Mouse (Mus musculus): ENCODE results near the gene Wdr49. TPM values are rescaled to one million over a fixed set of nuclear protein-coding genes. Genes with fewer than 3 reads are reported as not detected.
A peak's percentile ranks its signal among the peaks of the same experiment; 100 is the strongest.

Gene Wdr49
- not detected in 2 replicates for polyA plus RNA-seq (2016; fragmentation: Nextera tagmentation; extraction: Ambion mirVana)

DNA sequence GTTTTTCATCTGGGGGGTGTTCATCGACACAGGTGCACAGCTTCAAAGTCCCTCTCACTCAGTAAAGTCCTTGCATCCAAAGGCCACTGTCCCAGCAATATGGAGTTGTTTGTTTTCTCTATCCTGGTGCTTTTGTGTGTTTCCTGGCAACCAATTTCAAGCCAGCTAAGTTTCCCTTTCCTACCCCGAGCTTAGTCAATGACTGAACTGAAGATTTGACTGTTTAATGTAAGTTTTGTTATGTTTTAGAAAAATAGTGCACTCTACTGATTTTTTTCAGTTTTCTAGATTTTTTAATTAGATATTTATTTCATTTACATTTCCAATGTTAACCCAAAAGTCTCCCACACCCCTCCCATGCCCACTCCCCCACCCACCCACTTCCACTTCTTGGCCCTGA is at the start of gene Wdr49:
TSS of gene Wdr49 (minus strand) at position 101 of the 400 bp plus-strand sequence.
- Histone ChIP-seq H3K36me3 (no peaks in the 10 kb centered on the region), H3K27ac (no peak within 1 kb of the TSS), H3K4me3 (no peak within 1 kb of the TSS), H3K4me2 (no peak within 1 kb of the TSS), H3K4me1 (no peaks in the 10 kb centered on the region), H3K9me3 (replicated peaks) (no peaks in the 10 kb centered on the region), H3K9ac (no peak within 1 kb of the TSS), H3K27me3 (replicated peaks) (no peaks in the 10 kb centered on the region)
- no peak for ATAC-seq
- WGBS (ENCODE audit: insufficient replicate concordance), result 44% methylated on average over 2 of the region's 2 CpGs

DNA sequence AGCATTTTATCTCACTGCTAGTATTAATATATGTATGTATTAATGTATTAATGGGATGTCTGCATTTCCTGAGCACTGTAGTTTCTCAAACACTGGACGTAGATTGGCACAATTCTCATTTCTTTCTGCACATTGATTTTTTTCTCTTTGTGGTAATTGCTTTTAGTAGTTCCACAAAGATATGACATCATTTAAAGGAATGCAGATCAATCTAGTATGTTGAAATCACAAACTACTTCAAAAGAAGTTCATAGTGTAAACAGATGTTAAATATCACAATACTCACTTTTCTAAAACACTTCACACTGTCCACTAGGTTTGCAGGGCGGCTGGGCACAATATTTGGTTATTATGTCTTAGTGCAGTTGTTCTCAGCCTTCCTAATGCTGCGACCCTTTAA is 49.1 kb upstream of the Wdr49 start:
- Histone ChIP-seq H3K9ac (no peak overlapping the region), H3K27ac (no peak overlapping the region), H3K4me2 (no peak overlapping the region), H3K4me3 (no peak overlapping the region), H3K36me3 (peaks cover 28% of the 10 kb centered on the region), H3K27me3 (replicated peaks) (no peaks in the 10 kb centered on the region), H3K4me1 (peaks cover 21% of the 10 kb centered on the region), H3K9me3 (replicated peaks) (no peaks in the 10 kb centered on the region)
- ATAC-seq, result no peak
- WGBS (ENCODE audit: insufficient replicate concordance), result 91% methylated on average over 3 of the region's 3 CpGs

GRCm38 (mm10) chr3:75522527-75522926 is 40.6 kb upstream of the Wdr49 start:
- Histone ChIP-seq H3K4me3 (no peak overlapping the region), H3K4me1 (no peaks in the 10 kb centered on the region), H3K4me2 (no peak overlapping the region), H3K36me3 (peaks cover 68% of the 10 kb centered on the region), H3K9ac (no peak overlapping the region), H3K27me3 (replicated peaks) (no peaks in the 10 kb centered on the region), H3K9me3 (replicated peaks) (no peaks in the 10 kb centered on the region), H3K27ac (no peak overlapping the region)
- 83% methylated on average over 1 of the region's 1 CpGs for WGBS (ENCODE audit: insufficient replicate concordance)
- ATAC-seq, result no peak

GRCm38 (mm10) chr3:75521314-75521713 is 39.4 kb upstream of the Wdr49 start:
- Histone ChIP-seq H3K27me3 (replicated peaks) (no peaks in the 10 kb centered on the region), H3K27ac (no peak overlapping the region), H3K9ac (no peak overlapping the region), H3K4me1 (no peaks in the 10 kb centered on the region), H3K9me3 (replicated peaks) (no peaks in the 10 kb centered on the region), H3K4me2 (no peak overlapping the region), H3K4me3 (no peak overlapping the region), H3K36me3 (peaks cover 56% of the 10 kb centered on the region)
- 78% methylated on average over 2 of the region's 2 CpGs for WGBS (ENCODE audit: insufficient replicate concordance)
- no peak for ATAC-seq

GRCm38 (mm10) chr3:75517631-75518250 is 35.8 kb upstream of the Wdr49 start:
- Histone ChIP-seq H3K4me1 (no peaks in the 10 kb centered on the region), H3K36me3 (peaks cover 46% of the 10 kb centered on the region), H3K27me3 (replicated peaks) (no peaks in the 10 kb centered on the region), H3K27ac (no peak overlapping the region), H3K9me3 (replicated peaks) (no peaks in the 10 kb centered on the region), H3K9ac (no peak overlapping the region), H3K4me2 (no peak overlapping the region), H3K4me3 (no peak overlapping the region)
- 77% methylated on average over 7 of the region's 7 CpGs for WGBS (ENCODE audit: insufficient replicate concordance)
- ATAC-seq, result 0 out of 2 replicates have a peak, but pooled peaks have one; percentile 46

- no peaks in the 10 kb centered on the region for H3K9me3 ChIP-seq (replicated peaks)
- no peak for ATAC-seq
- H3K27ac ChIP-seq, result no peak overlapping the region
- H3K4me3 ChIP-seq, result no peak overlapping the region
- no peak overlapping the region for H3K4me2 ChIP-seq
- H3K4me1 ChIP-seq, result no peaks in the 10 kb centered on the region
- no peaks in the 10 kb centered on the region for H3K36me3 ChIP-seq
- H3K27me3 ChIP-seq (replicated peaks), result no peaks in the 10 kb centered on the region
- H3K9ac ChIP-seq, result no peak overlapping the region
- 51% methylated on average over 7 of the region's 7 CpGs for WGBS (ENCODE audit: insufficient replicate concordance)
Observed at GRCm38 (mm10) chr3:75498961-75499960, 17.3 kb upstream of the Wdr49 start.

DNA sequence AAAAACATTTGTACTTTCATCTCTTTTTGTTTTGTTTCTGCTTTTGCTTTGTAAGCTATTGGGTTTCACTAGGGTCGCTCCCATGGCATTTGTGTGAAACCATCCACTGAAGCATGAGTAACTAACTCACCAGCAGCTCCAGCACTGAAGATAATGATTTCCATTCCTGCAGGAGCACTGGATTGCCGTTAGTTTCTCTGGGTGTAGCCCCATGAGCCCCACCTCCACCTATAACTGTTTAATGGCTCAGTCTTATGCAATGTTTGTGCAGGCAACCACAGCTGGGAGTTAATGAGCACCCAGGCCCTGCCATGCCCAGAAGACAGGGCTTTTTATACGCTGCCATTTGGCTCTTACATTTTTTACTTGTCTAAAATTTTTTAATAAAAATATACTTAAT is 11.0 kb upstream of the Wdr49 start:
- Histone ChIP-seq H3K36me3 (no peaks in the 10 kb centered on the region), H3K9ac (no peak overlapping the region), H3K27me3 (replicated peaks) (no peaks in the 10 kb centered on the region), H3K4me1 (no peaks in the 10 kb centered on the region), H3K4me3 (no peak overlapping the region), H3K4me2 (no peak overlapping the region), H3K27ac (no peak overlapping the region), H3K9me3 (replicated peaks) (no peaks in the 10 kb centered on the region)
- 56% methylated on average over 3 of the region's 3 CpGs for WGBS (ENCODE audit: insufficient replicate concordance)
- ATAC-seq, result peak; percentile 75

DNA sequence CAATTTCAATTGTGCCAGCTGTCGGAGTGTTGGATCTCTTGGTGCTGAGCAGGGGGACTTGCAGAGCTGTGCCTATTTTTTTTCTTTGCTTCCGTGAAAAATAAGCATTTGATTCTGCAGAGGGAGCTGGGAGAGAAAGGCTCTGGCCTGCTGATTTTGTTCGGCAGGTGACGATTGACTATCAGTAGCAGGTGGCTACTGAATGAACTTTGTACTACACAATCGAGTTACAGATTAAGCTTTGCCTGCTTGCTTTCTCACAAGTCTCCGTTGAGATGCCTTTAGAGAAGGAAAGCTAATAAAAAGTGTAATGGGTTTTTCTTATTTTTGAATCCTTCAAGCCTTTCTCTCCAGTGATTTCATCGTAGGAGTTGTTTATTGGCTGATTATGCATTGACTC is 6.8 kb downstream of the Wdr49 start:
- Histone ChIP-seq H3K4me2 (no peak overlapping the region), H3K36me3 (no peaks in the 10 kb centered on the region), H3K9me3 (replicated peaks) (no peaks in the 10 kb centered on the region), H3K4me3 (no peak overlapping the region), H3K4me1 (no peaks in the 10 kb centered on the region), H3K27me3 (replicated peaks) (no peaks in the 10 kb centered on the region), H3K9ac (no peak overlapping the region), H3K27ac (no peak overlapping the region)
- no peak for ATAC-seq
- 62% methylated on average over 7 of the region's 7 CpGs for WGBS (ENCODE audit: insufficient replicate concordance)

- no peaks in the 10 kb centered on the region for H3K9me3 ChIP-seq (replicated peaks)
- H3K4me2 ChIP-seq, result no peak overlapping the region
- H3K4me1 ChIP-seq, result no peaks in the 10 kb centered on the region
- no peaks in the 10 kb centered on the region for H3K27me3 ChIP-seq (replicated peaks)
- H3K27ac ChIP-seq, result no peak overlapping the region
- WGBS (ENCODE audit: insufficient replicate concordance), result 67% methylated on average over 7 of the region's 7 CpGs
- H3K36me3 ChIP-seq, result no peaks in the 10 kb centered on the region
- no peak overlapping the region for H3K4me3 ChIP-seq
- ATAC-seq, result peak; percentile 65
- no peak overlapping the region for H3K9ac ChIP-seq
Observed at GRCm38 (mm10) chr3:75474657-75475056, 7.3 kb downstream of the Wdr49 start.

DNA sequence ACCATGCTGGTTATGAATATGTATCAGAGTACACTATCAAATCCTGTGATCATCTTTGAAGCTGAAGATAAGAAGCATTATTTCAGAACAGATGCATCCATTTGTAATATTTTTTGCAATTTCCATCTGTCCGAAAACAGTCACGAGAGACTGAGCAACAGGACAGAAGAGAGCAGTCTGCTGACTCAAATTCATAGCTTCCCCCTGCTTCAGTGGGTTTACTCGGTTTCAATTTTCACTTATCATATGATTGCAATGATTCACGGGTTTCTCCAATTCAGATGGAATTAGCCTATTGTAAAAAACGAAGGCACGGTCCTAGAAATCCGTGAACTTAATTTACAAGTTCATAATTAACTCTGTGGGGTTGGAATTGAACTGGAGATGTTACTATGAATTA is 13.8 kb downstream of the Wdr49 start:
- Histone ChIP-seq H3K9me3 (replicated peaks) (no peaks in the 10 kb centered on the region), H3K27ac (no peak overlapping the region), H3K9ac (no peak overlapping the region), H3K4me3 (no peak overlapping the region), H3K36me3 (no peaks in the 10 kb centered on the region), H3K4me1 (no peaks in the 10 kb centered on the region), H3K27me3 (replicated peaks) (no peaks in the 10 kb centered on the region), H3K4me2 (no peak overlapping the region)
- 62% methylated on average over 7 of the region's 7 CpGs for WGBS (ENCODE audit: insufficient replicate concordance)
- no peak for ATAC-seq

GRCm38 (mm10) chr3:75430564-75431181 is 51.3 kb downstream of the Wdr49 start:
- Histone ChIP-seq H3K9ac (no peak overlapping the region), H3K36me3 (no peaks in the 10 kb centered on the region), H3K27ac (no peak overlapping the region), H3K4me3 (no peak overlapping the region), H3K4me2 (no peak overlapping the region), H3K27me3 (replicated peaks) (no peaks in the 10 kb centered on the region), H3K4me1 (no peaks in the 10 kb centered on the region), H3K9me3 (replicated peaks) (no peaks in the 10 kb centered on the region)
- ATAC-seq, result no peak
- 62% methylated on average over 4 of the region's 4 CpGs for WGBS (ENCODE audit: insufficient replicate concordance)

GRCm38 (mm10) chr3:75395918-75396317 is 86.0 kb downstream of the Wdr49 start:
- Histone ChIP-seq H3K27ac (no peak overlapping the region), H3K9me3 (replicated peaks) (no peaks in the 10 kb centered on the region), H3K9ac (no peak overlapping the region), H3K27me3 (replicated peaks) (no peaks in the 10 kb centered on the region), H3K4me3 (no peak overlapping the region), H3K36me3 (no peaks in the 10 kb centered on the region), H3K4me2 (no peak overlapping the region), H3K4me1 (no peaks in the 10 kb centered on the region)
- ATAC-seq, result no peak
- WGBS (ENCODE audit: insufficient replicate concordance), result 81% methylated on average over 4 of the region's 4 CpGs
